Mouse (Mus musculus): Measurements from ENCODE around the gene 9930021J03Rik.

- TF ChIP-seq GATA1 (IDR thresholded peaks at IDR 0.05; ENCODE audit: borderline replicate concordance, low read length), result no peak
- TF ChIP-seq FLI1 (IDR thresholded peaks at IDR 0.05; ENCODE audit: low read length), result no peak
Observed at GRCm38 (mm10) chr19:29830911-29831310, 25.1 kb upstream of the 9930021J03Rik start.
